ENCODE assay signal across 26 mouse cellular contexts in genomic region chr9:58802802-58803201, GRCm38 (mm10). TPM values are rescaled to one million over a fixed set of nuclear protein-coding genes. Genes with fewer than 3 reads are reported as not detected.
DNase-seq lines count a peak whose midpoint lies in the region; ATAC-seq and TF ChIP-seq lines count a peak whose summit lies in the region.
"Had no signal": no experiment of that assay in that cellular context is flagged by ENCODE, and none has a peak within 500 bp of the region (broad histone marks: within the 10 kb centered on the region; RNA-seq: fewer than 3 reads in every experiment).

No protein-coding gene starts in this region.

- WGBS in heart, embryonic 11.5 days (ENCODE audit: insufficient replicate concordance): 13% methylated on average over 5 of the region's 5 CpGs
- WGBS in heart, postnatal 0 days: 16% methylated on average over 5 of the region's 5 CpGs
- 48% methylated on average over 5 of the region's 5 CpGs for WGBS in heart, adult 2 months
- WGBS in spleen, adult 2 months: 84% methylated on average over 5 of the region's 5 CpGs

- H3K27ac ChIP-seq in heart, embryonic 11.5 days (ENCODE audit: low read depth, low read length): peak overlapping the region; percentile 60
- no peak overlapping the region for H3K27ac ChIP-seq in heart, postnatal 0 days (ENCODE audit: low read depth)
- H3K27ac ChIP-seq in heart, adult 2 months: no peak overlapping the region
- H3K27ac ChIP-seq in spleen, adult 2 months (ENCODE audit: insufficient read depth, low read length): peak overlapping the region; percentile 35
- H3K27ac ChIP-seq: embryonic facial prominence, embryonic 13.5 days; forebrain, embryonic 13.5 days; kidney, postnatal 0 days; left cerebral cortex, adult 2 months; limb, embryonic 15.5 days; neural tube, embryonic 12.5 days had no signal

- intact Hi-C loops in heart, postnatal 10 days (cut with DNase I): no loop called here
- intact Hi-C loops in heart, adult 2 months (cut with DNase I): no loop called here

- H3K4me3 ChIP-seq in heart, embryonic 11.5 days (ENCODE audit: low read depth, low read length): no peak overlapping the region
- no peak overlapping the region for H3K4me3 ChIP-seq in heart, postnatal 0 days (ENCODE audit: low read depth, low read length)
- H3K4me3 ChIP-seq in heart, adult 2 months: no peak overlapping the region
- 0 out of 2 replicates have a peak overlapping the region, but pooled peaks have one; percentile 31 for H3K4me3 ChIP-seq in spleen, adult 2 months (ENCODE audit: extremely low read depth, insufficient read depth, insufficient read length)
- H3K4me3 ChIP-seq: embryonic facial prominence, embryonic 13.5 days; erythroblast, embryonic 14.5 days; forebrain, embryonic 13.5 days; left cerebral cortex, adult 2 months; limb, embryonic 15.5 days; neural tube, embryonic 12.5 days had no signal

- H3K9ac ChIP-seq in heart, embryonic 11.5 days (ENCODE audit: low read depth, low read length): no peak overlapping the region
- H3K9ac ChIP-seq in heart, postnatal 0 days (replicated peaks; ENCODE audit: low read depth, low read length): no peak overlapping the region
- no peak overlapping the region for H3K9ac ChIP-seq in heart, adult 2 months (ENCODE audit: low read depth, low read length)
- H3K9ac ChIP-seq: embryonic facial prominence, embryonic 13.5 days; forebrain, embryonic 13.5 days; limb, embryonic 15.5 days; neural tube, embryonic 12.5 days had no signal

- DNase-seq in heart, postnatal 10 days: no peak
- no peak for DNase-seq in heart, postnatal 0 days (ENCODE audit: low spot score)
- DNase-seq in heart, adult 2 months: no peak
- no peak for DNase-seq in spleen, adult 2 months (ENCODE audit: low read depth in 1 of 2, low spot score in 2 of 2)
- no peak for DNase-seq in spleen, postnatal 36 days (ENCODE audit: low spot score in 2 of 2)
- peak; percentile 80 for DNase-seq in yolk sac, embryonic 10.5 days (ENCODE audit: low spot score)
- no peak for DNase-seq in adrenal gland, adult 2 months
- DNase-seq: cerebellum, adult 11 months; cerebellum, adult 9-11 months; lung, adult 18-20 months; midbrain, embryonic 14.5 days; retina, postnatal 1 day; thymus, adult 2 months; thymus, postnatal 4 days had no signal

- TF ChIP-seq CTCF in heart, postnatal 0 days (IDR thresholded peaks at IDR 0.05; ENCODE audit: low read depth): no peak
- TF ChIP-seq CTCF in heart, adult 2 months (IDR thresholded peaks at IDR 0.05): no peak
- no peak for TF ChIP-seq CTCF in spleen, adult 2 months (IDR thresholded peaks at IDR 0.05; ENCODE audit: extremely low read depth, insufficient read depth, insufficient read length, insufficient replicate concordance)

- no peaks in the 10 kb centered on the region for H3K79me2 ChIP-seq in heart, adult 2 months (replicated peaks; ENCODE audit: control insufficient read depth, insufficient read depth, low read length)

- TF ChIP-seq POLR2A in heart, adult 2 months (IDR thresholded peaks at IDR 0.05; ENCODE audit: insufficient read depth, low read depth, low read length): no peak
- no peak for TF ChIP-seq POLR2A in spleen, adult 2 months (IDR thresholded peaks at IDR 0.05; ENCODE audit: low read depth, low read length)

- H3K9me3 ChIP-seq in heart, embryonic 11.5 days (replicated peaks; ENCODE audit: control insufficient read depth, low read length): no peaks in the 10 kb centered on the region
- no peaks in the 10 kb centered on the region for H3K9me3 ChIP-seq in heart, postnatal 0 days (replicated peaks; ENCODE audit: control insufficient read depth, low read length)
- H3K9me3 ChIP-seq: embryonic facial prominence, embryonic 13.5 days; forebrain, embryonic 13.5 days; limb, embryonic 15.5 days; neural tube, embryonic 12.5 days had no signal

- no peak for TF ChIP-seq EP300 in heart, postnatal 0 days (IDR thresholded peaks at IDR 0.05; ENCODE audit: low read depth)
- TF ChIP-seq EP300 in heart, adult 2 months (IDR thresholded peaks at IDR 0.05; ENCODE audit: insufficient read depth, low read depth, low read length): no peak

- H3K4me2 ChIP-seq in heart, embryonic 11.5 days: peak overlapping the region; percentile 27; the same call in 1 of the 2 replicates
- no peak overlapping the region for H3K4me2 ChIP-seq in heart, postnatal 0 days (ENCODE audit: low read depth, low read length)
- H3K4me2 ChIP-seq: embryonic facial prominence, embryonic 13.5 days; forebrain, embryonic 13.5 days; limb, embryonic 15.5 days; neural tube, embryonic 12.5 days had no signal

- no peaks in the 10 kb centered on the region for H3K36me3 ChIP-seq in heart, embryonic 11.5 days (ENCODE audit: control insufficient read depth, insufficient read depth, low read length)
- H3K36me3 ChIP-seq in heart, postnatal 0 days (replicated peaks; ENCODE audit: control insufficient read depth, insufficient read depth, low read length): no peaks in the 10 kb centered on the region
- H3K36me3 ChIP-seq in heart, adult 2 months (ENCODE audit: control insufficient read depth, insufficient read depth, low read length): no peaks in the 10 kb centered on the region
- no peaks in the 10 kb centered on the region for H3K36me3 ChIP-seq in spleen, adult 2 months (ENCODE audit: control insufficient read depth, insufficient read depth, low read length)
- H3K36me3 ChIP-seq: embryonic facial prominence, embryonic 13.5 days; limb, embryonic 15.5 days; neural tube, embryonic 12.5 days had no signal

- peaks cover 43% of the 10 kb centered on the region for H3K4me1 ChIP-seq in heart, embryonic 11.5 days (ENCODE audit: control insufficient read depth, insufficient read depth, low read length)
- peaks cover 37% of the 10 kb centered on the region for H3K4me1 ChIP-seq in heart, postnatal 0 days (ENCODE audit: control insufficient read depth, insufficient read depth)
- peaks cover 5% of the 10 kb centered on the region for H3K4me1 ChIP-seq in heart, adult 2 months (ENCODE audit: control insufficient read depth, insufficient read depth, low read length)
- H3K4me1 ChIP-seq in spleen, adult 2 months (ENCODE audit: control insufficient read depth, insufficient read depth, insufficient read length): no peaks in the 10 kb centered on the region

- peak; percentile 58; the same call in 1 of the 2 replicates for ATAC-seq in heart, embryonic 11.5 days (replicated peaks; ENCODE audit: insufficient number of reproducible peaks, low FRiP score, low TSS enrichment)
- peak; percentile 15; the same call in 1 of the 2 replicates for ATAC-seq in heart, postnatal 0 days (ENCODE audit: insufficient read depth, low read depth)
- ATAC-seq: CD4-positive, CD25-positive, alpha-beta regulatory T cell, adult 4 months; forebrain, embryonic 13.5 days had no signal

- H3K27me3 ChIP-seq in heart, embryonic 11.5 days (ENCODE audit: control insufficient read depth, insufficient read depth, low read length): 0 out of 2 replicates have a peak, but pooled peaks cover 7% of the 10 kb centered on the region
- H3K27me3 ChIP-seq in heart, postnatal 0 days (ENCODE audit: control insufficient read depth, insufficient read depth, low read length): no peaks in the 10 kb centered on the region
- no peaks in the 10 kb centered on the region for H3K27me3 ChIP-seq in heart, adult 2 months (ENCODE audit: control insufficient read depth, insufficient read depth, low read length)
- H3K27me3 ChIP-seq in spleen, adult 2 months (ENCODE audit: control insufficient read depth, insufficient read depth, low read length): no peaks in the 10 kb centered on the region
- H3K27me3 ChIP-seq: forebrain, embryonic 13.5 days; neural tube, embryonic 12.5 days had no signal

RNA-seq across cellular contexts. Expression of gene Hcn4, which starts 20.4 kb away (rescaled TPM):
- 3.0 and 3.2 TPM in 2 replicates for polyA plus RNA-seq in heart, embryonic 11.5 days (2014; fragmentation: Nextera tagmentation; extraction: Ambion mirVana)
- 1 to 10 TPM; 4.3 to 5.5 TPM for total RNA-seq in heart, postnatal 10 days (2021)
- 7.4 and 10.9 TPM in 2 replicates for total RNA-seq in heart, postnatal 0 days (2014; rRNA removed; ENCODE audit: low replicate concordance)
- 0.61 and 0.99 TPM in 2 replicates for polyA plus RNA-seq in heart, postnatal 0 days (2015; fragmentation: Nextera tagmentation; extraction: Ambion mirVana)
- total RNA-seq in heart, adult 2 months (2021): 1 to 10 TPM; 8.1 to 9.1 TPM
- polyA plus RNA-seq in heart, adult 2 months (2012; rRNA removed): 6.1 and 7.7 TPM in 2 replicates
- polyA plus RNA-seq in spleen, adult 2 months (2012; rRNA removed): 0.01 and 0.02 TPM in 2 replicates
- 1 to 10 TPM in 1 of 2 experiments, under 1 TPM in 1; 0.63 to 1.5 TPM for total RNA-seq in adrenal gland, adult 2 months (2021)
- polyA plus RNA-seq in adrenal gland, adult 2 months (2012; rRNA removed): 1.6 and 2.2 TPM in 2 replicates
- total RNA-seq: common myeloid progenitor, adult 5-6 weeks; megakaryocyte, adult 5-6 weeks had no signal
- polyA plus RNA-seq: CD4-positive, CD25-positive, alpha-beta regulatory T cell, adult 4 months; erythroblast, embryonic 14.5 days had no signal

RNA-seq across cellular contexts. Expression of gene Rec114, which starts 59.0 kb away (rescaled TPM):
- 15.5 and 15.6 TPM in 2 replicates for polyA plus RNA-seq in heart, embryonic 11.5 days (2014; fragmentation: Nextera tagmentation; extraction: Ambion mirVana)
- total RNA-seq in heart, postnatal 10 days (2021): 1 to 10 TPM; 1.3 to 4.2 TPM
- not detected in 2 replicates for total RNA-seq in heart, postnatal 0 days (2014; rRNA removed; ENCODE audit: low replicate concordance)
- 2.6 and 3.6 TPM in 2 replicates for polyA plus RNA-seq in heart, postnatal 0 days (2015; fragmentation: Nextera tagmentation; extraction: Ambion mirVana)
- total RNA-seq in heart, adult 2 months (2021): 10 to 100 TPM in 1 of 2 experiments, 1 to 10 TPM in 1; 1.8 to 13.6 TPM
- 2.5 TPM in 1 of 2 replicates, not detected in the other for polyA plus RNA-seq in heart, adult 2 months (2012; rRNA removed)
- polyA plus RNA-seq in spleen, adult 2 months (2012; rRNA removed): 1.8 and 5.0 TPM in 2 replicates
- 1 to 10 TPM in 1 of 2 experiments, under 1 TPM in 1; 0.69 to 1.0 TPM for total RNA-seq in adrenal gland, adult 2 months (2021)
- polyA plus RNA-seq in adrenal gland, adult 2 months (2012; rRNA removed): 0.21 and 0.46 TPM in 2 replicates
- polyA plus RNA-seq: large intestine, adult 2 months; thymus, adult 2 months had no signal

Comparison
In these comparisons a context has a peak if more than half of its experiments do, and no peak if none do; other contexts are left out.
1. H3K27ac ChIP-seq: peak in heart, embryonic 11.5 days (single experiment) and spleen, adult 2 months (single experiment); none in heart, postnatal 0 days (single experiment) and heart, adult 2 months (single experiment).